Mouse (Mus musculus) embryonic facial prominence, embryonic 13.5 days (tissue): ENCODE data around the gene Hoxb2. TPM values are rescaled to one million over a fixed set of nuclear protein-coding genes. Genes with fewer than 3 reads are reported as not detected.

Source experiments
- ATAC-seq: fragments of 200-750 bp; cut with Nextera tagmentation; 2 replicates; pipeline ENCODE4 v1.8.0; 2017; ENCODE audit warnings: low read depth; ENCODE audit not compliant: insufficient number of reproducible peaks, insufficient read depth, low FRiP score, low TSS enrichment
- H3K27ac ChIP-seq: fragments of 300-500 bp; sonication (generic); 2 replicates; pipeline ENCODE4 v1.5.1; 2015; ENCODE audit warnings: moderate library complexity, mild to moderate bottlenecking, inconsistent platforms
- H3K27me3 ChIP-seq: fragments of 300-500 bp; sonication (generic); 2 replicates; pipeline ENCODE4 v1.6.1; 2015; ENCODE audit warnings: mild to moderate bottlenecking, inconsistent platforms
- H3K36me3 ChIP-seq: fragments of 300-500 bp; sonication (generic); 2 replicates; pipeline ENCODE4 v1.6.1; 2015; ENCODE audit warnings: mild to moderate bottlenecking, inconsistent platforms
- H3K4me1 ChIP-seq: fragments of 300-500 bp; sonication (generic); 2 replicates; pipeline ENCODE4 v1.6.1; 2015; ENCODE audit warnings: inconsistent platforms
- H3K4me2 ChIP-seq: fragments of 300-500 bp; sonication (generic); 2 replicates; pipeline ENCODE4 v1.6.1; 2015; ENCODE audit warnings: moderate library complexity, mild to moderate bottlenecking, inconsistent platforms
- H3K4me3 ChIP-seq: fragments of 300-500 bp; sonication (generic); 2 replicates; pipeline ENCODE4 v1.5.1; 2015; ENCODE audit warnings: mild to moderate bottlenecking, inconsistent platforms
- H3K9ac ChIP-seq: fragments of 300-500 bp; sonication (generic); 2 replicates; pipeline ENCODE4 v1.6.1; 2015; ENCODE audit warnings: mild to moderate bottlenecking, inconsistent platforms
- H3K9me3 ChIP-seq: fragments of 300-500 bp; sonication (generic); 2 replicates; pipeline ENCODE4 v1.6.1; 2016; ENCODE audit warnings: inconsistent platforms
- whole genome bisulfite sequencing: fragments of 180-500 bp; shearing (Covaris S2); methylation state at CpG from one replicate; pipeline ENCODE4 v1.1.7; 2015; ENCODE audit warnings: mixed read lengths; 5-methylcytosine and 5-hydroxymethylcytosine counted together
- polyA plus RNA-seq: library from polyadenylated mRNA; unstranded; fragments of >200 nt; fragmentation: Nextera tagmentation; extraction: Ambion mirVana; gene quantifications from 2 replicates; pipeline ENCODE4 v1.2.1, GENCODE M21; 2015

The Hoxb2 gene
- polyA plus RNA-seq, 1 experiment from 2014 or later = 0.52 TPM

GRCm38 (mm10) chr11:96327122-96327521 lies 23.2 kb upstream of the Hoxb2 start:
- no peaks in the 10 kb centered on the region for H3K9me3 ChIP-seq
- H3K4me3 ChIP-seq = no peak overlapping the region
- H3K27ac ChIP-seq = no peak overlapping the region
- no peaks in the 10 kb centered on the region for H3K4me1 ChIP-seq
- 3% methylated on average over 7 of the region's 7 CpGs for WGBS
- H3K27me3 ChIP-seq = peaks cover 100% of the 10 kb centered on the region
- no peak for ATAC-seq
- no peak overlapping the region for H3K4me2 ChIP-seq
- H3K9ac ChIP-seq = no peak overlapping the region
- H3K36me3 ChIP-seq = no peaks in the 10 kb centered on the region

DNA sequence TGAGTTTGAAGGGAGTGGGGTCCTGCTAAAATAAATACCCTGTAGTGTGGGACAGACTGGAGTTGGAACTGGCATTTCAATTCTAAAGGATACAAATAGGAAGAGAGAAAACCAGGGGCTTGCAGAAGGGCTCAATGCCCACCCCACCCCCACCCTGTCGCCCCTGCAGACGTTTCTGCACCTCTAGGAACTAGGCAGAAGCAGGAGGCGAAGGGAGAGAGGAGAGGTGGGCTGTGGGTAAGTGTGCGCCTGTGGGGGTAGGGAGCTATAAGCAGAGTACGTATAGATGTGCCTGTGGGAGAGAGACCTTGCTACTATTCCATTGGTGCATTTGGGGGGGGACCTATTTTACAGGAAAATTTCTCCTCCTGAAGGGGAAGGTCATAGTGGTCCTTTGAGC lies 22.6 kb upstream of the Hoxb2 start:
- no peak overlapping the region for H3K27ac ChIP-seq
- peaks cover 3% of the 10 kb centered on the region for H3K4me1 ChIP-seq
- no peak for ATAC-seq
- H3K36me3 ChIP-seq = no peaks in the 10 kb centered on the region
- no peak overlapping the region for H3K4me2 ChIP-seq
- no peak overlapping the region for H3K4me3 ChIP-seq
- 3% methylated on average over 5 of the region's 5 CpGs for WGBS
- H3K9ac ChIP-seq = no peak overlapping the region
- peaks cover 100% of the 10 kb centered on the region for H3K27me3 ChIP-seq
- H3K9me3 ChIP-seq = no peaks in the 10 kb centered on the region

GRCm38 (mm10) chr11:96328605-96329004 lies 21.7 kb upstream of the Hoxb2 start:
- Histone ChIP-seq H3K36me3 (no peaks in the 10 kb centered on the region), H3K9me3 (no peaks in the 10 kb centered on the region), H3K4me1 (peaks cover 7% of the 10 kb centered on the region), H3K9ac (no peak overlapping the region), H3K4me3 (no peak overlapping the region), H3K27ac (no peak overlapping the region), H3K4me2 (no peak overlapping the region), H3K27me3 (peaks cover 100% of the 10 kb centered on the region)
- no peak for ATAC-seq
- 4% methylated on average over 8 of the region's 8 CpGs for WGBS

- Histone ChIP-seq H3K27ac (no peak overlapping the region), H3K9me3 (no peaks in the 10 kb centered on the region), H3K4me1 (peaks cover 7% of the 10 kb centered on the region), H3K4me3 (no peak overlapping the region; the same call in 1 of the 2 replicates), H3K36me3 (no peaks in the 10 kb centered on the region), H3K27me3 (peaks cover 100% of the 10 kb centered on the region), H3K9ac (no peak overlapping the region), H3K4me2 (no peak overlapping the region)
- WGBS = under 1% methylated on average over 8 of the region's 8 CpGs
- no peak for ATAC-seq
Measured at GRCm38 (mm10) chr11:96332105-96332504, 18.2 kb upstream of the Hoxb2 start.

DNA sequence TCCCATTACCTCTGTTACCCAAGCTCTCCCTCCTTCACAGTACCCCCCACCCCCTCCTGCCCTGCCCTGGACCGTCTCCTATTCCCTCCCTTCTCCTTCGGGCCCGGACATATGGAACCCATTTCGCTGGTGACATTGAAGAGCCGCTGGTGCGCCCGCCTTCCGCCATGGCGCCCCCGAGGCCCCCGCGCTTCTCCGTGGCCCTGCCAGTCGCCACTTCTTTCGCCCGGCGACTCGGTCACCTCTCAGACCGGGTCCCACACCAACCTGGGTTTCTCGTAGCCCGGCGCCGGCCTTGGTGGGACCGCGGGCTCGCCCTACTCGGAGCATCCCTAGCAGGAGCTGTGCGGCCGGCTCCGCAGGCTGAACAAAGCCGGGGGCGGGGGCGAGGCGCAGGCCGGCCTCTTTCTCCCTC lies 17.7 kb upstream of the Hoxb2 start:
- Histone ChIP-seq H3K27me3 (peaks cover 100% of the 10 kb centered on the region), H3K4me1 (peaks cover 7% of the 10 kb centered on the region), H3K4me3 (peak overlapping the region; percentile 23), H3K9me3 (no peaks in the 10 kb centered on the region), H3K9ac (no peak overlapping the region), H3K4me2 (peak overlapping the region; percentile 49), H3K36me3 (no peaks in the 10 kb centered on the region), H3K27ac (no peak overlapping the region)
- WGBS = under 1% methylated on average over 35 of the region's 35 CpGs
- ATAC-seq = no peak

- Histone ChIP-seq H3K4me3 (0 out of 2 replicates have a peak overlapping the region, but pooled peaks have one; percentile 23), H3K36me3 (no peaks in the 10 kb centered on the region), H3K27me3 (peaks cover 100% of the 10 kb centered on the region), H3K4me2 (peak overlapping the region; percentile 49; the same call in 1 of the 2 replicates), H3K27ac (no peak overlapping the region), H3K4me1 (peaks cover 7% of the 10 kb centered on the region), H3K9me3 (no peaks in the 10 kb centered on the region), H3K9ac (no peak overlapping the region)
- no peak for ATAC-seq
- 5% methylated on average over 17 of the region's 17 CpGs for WGBS
Measured at GRCm38 (mm10) chr11:96333241-96334001, 16.9 kb upstream of the Hoxb2 start.

- no peak overlapping the region for H3K4me2 ChIP-seq
- H3K36me3 ChIP-seq = no peaks in the 10 kb centered on the region
- no peaks in the 10 kb centered on the region for H3K9me3 ChIP-seq
- no peak overlapping the region for H3K27ac ChIP-seq
- ATAC-seq = no peak
- no peak overlapping the region for H3K4me3 ChIP-seq
- no peak overlapping the region for H3K9ac ChIP-seq
- peaks cover 7% of the 10 kb centered on the region for H3K4me1 ChIP-seq
- peaks cover 100% of the 10 kb centered on the region for H3K27me3 ChIP-seq
- 3% methylated on average over 2 of the region's 2 CpGs for WGBS
Measured at GRCm38 (mm10) chr11:96334002-96334364, 16.3 kb upstream of the Hoxb2 start.

DNA sequence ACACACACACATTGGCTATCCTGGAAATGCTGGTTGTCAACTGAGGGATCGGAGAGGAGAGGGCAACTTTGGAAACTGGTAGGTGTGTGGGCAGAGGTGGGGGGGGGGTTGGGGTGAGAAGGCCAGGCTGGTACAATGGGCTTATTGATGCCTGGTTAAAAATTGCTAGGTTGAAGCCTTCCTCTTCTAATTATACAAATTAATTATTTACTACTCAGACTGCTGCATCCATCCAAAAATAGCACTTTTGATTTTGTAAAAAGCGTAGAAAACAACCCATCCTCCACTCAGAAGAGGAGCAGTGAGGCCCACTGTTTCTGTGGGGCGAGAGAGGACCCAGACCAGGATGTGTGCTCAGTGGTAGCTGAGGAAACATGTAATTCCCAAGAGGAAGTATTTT lies 15.3 kb upstream of the Hoxb2 start:
- no peak overlapping the region for H3K27ac ChIP-seq
- WGBS = 17% methylated on average over 3 of the region's 3 CpGs
- ATAC-seq = no peak

DNA sequence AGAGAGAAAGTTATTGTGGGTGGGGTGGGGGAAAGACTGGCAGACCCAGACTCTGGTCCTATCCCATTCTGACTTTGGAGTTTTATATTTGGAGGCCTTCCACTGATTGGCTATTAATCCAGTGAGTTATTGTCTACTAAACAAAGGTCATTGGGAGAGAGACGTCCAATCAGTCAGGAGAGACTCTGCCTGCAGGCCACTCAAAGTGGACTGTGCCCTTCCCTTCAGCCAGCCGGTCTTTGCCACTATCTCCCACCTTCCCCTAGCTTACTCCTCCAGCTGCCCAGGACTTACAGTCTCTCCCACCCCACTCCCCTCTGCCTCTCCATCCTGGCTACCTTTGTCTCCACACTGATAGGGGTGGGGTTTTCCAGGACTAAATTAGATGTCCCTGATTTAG lies 13.7 kb upstream of the Hoxb2 start:
- Histone ChIP-seq H3K9me3 (no peaks in the 10 kb centered on the region), H3K27ac (no peak overlapping the region), H3K9ac (no peak overlapping the region), H3K36me3 (no peaks in the 10 kb centered on the region), H3K27me3 (peaks cover 100% of the 10 kb centered on the region), H3K4me1 (peaks cover 7% of the 10 kb centered on the region), H3K4me3 (no peak overlapping the region), H3K4me2 (no peak overlapping the region)
- ATAC-seq = no peak
- WGBS = 2% methylated on average over 2 of the region's 2 CpGs

More for the DNA sequence above, 15.3 kb upstream of the Hoxb2 start:
- Histone ChIP-seq H3K9me3 (no peaks in the 10 kb centered on the region), H3K27me3 (peaks cover 100% of the 10 kb centered on the region), H3K4me1 (peaks cover 7% of the 10 kb centered on the region), H3K4me2 (no peak overlapping the region), H3K4me3 (no peak overlapping the region), H3K36me3 (no peaks in the 10 kb centered on the region), H3K9ac (no peak overlapping the region)

DNA sequence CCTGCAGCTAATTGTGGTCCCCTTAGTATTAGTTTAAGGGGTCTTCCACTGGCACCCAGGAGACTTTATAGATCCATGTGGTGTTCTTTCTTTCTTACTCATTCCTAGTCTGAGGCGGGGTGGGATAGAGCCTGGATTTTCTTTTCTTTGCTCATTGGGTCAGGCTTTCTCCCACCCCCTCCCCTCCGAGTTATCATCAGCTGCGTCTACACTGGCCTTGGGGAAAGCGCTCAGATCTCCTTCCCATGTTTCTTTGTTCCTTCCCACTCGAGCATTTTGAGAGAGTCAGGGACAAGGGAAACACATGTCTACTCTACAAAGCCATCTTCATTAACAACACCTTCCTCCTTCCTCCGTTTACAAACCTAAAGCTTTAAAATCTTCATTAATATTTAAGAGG lies 13.3 kb upstream of the Hoxb2 start:
- Histone ChIP-seq H3K9me3 (no peaks in the 10 kb centered on the region), H3K27me3 (peaks cover 100% of the 10 kb centered on the region), H3K4me1 (peaks cover 7% of the 10 kb centered on the region), H3K4me2 (no peak overlapping the region), H3K9ac (no peak overlapping the region), H3K4me3 (no peak overlapping the region), H3K36me3 (no peaks in the 10 kb centered on the region), H3K27ac (no peak overlapping the region)
- ATAC-seq = no peak
- 5% methylated on average over 6 of the region's 6 CpGs for WGBS

DNA sequence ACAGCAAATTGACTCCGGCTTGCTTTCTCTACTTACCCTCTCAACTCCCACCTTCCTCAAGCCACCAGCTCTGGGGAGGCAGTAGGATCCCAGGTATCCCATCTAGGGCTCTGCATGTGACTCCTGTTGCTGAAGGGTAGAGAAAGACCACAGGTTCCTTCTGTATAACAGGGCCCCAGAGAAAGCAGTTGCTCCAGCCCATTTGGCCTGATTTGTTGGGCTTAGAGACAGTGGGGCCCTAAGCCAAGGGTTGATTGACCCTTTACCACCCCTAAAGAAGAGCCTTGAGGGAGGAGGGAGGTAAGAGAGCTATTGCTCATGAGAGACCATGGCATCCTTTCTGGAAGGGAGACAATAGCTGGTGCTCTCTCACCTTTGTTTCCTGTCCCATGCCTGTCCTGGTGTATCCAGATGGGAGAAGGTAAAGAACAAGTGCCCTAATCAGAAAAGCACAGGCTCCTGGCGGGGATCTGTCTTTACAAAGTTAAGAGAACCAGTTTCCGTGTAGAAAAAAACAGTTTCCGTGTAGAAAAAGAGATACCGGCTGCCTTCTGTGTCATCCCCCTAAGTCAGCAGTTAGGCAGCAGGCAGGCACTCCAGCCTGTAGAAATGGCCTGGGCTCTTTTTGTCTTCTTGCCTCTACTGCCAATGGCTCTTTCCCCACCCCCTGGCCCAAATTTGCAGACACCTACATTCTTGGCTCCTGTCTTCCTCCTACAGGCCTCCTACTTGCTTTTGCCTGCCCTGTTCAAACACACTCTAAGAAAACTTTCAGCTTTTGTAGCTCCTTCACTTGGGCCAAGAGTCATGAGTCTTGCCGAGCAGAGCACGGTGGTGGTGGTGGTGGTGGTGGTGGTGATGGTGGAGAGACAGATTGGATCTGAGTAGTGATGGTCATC lies 11.1 kb upstream of the Hoxb2 start:
- H3K27me3 ChIP-seq = peaks cover 100% of the 10 kb centered on the region
- WGBS = 11% methylated on average over 7 of the region's 7 CpGs
- no peaks in the 10 kb centered on the region for H3K4me1 ChIP-seq
- no peak overlapping the region for H3K27ac ChIP-seq
- H3K4me2 ChIP-seq = no peak overlapping the region
- no peaks in the 10 kb centered on the region for H3K36me3 ChIP-seq
- no peak for ATAC-seq
- H3K9me3 ChIP-seq = no peaks in the 10 kb centered on the region
- H3K4me3 ChIP-seq = no peak overlapping the region
- H3K9ac ChIP-seq = no peak overlapping the region
